Mouse (Mus musculus): ENCODE measurements at regions not wholly inside any gene's neighbourhood (a gene's known extent, or its start where the extent isn't known, plus 50 kb on each side); places are given as distances from the start of the nearest gene placed in this dataset.

DNA sequence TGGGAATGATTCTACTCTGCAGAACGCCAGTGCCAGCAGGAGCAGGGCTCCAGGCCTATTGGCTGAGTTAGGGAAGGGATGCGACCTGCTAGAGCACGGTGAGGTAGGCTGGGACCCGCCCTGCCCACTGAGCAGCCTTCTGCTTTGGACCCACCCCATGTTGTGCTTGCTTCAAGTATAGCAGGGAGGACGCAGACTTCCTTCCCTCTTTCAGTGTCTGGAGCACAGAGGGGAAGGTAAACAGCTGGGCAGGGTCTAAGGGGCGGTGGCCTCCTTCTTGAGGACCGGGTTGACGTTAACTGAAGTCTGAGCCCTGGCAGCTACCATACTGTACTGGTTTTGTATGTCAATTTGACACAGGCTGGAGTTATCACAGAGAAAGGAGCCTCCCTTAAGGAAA is 165.6 kb upstream of the A230072I06Rik start:
- TF ChIP-seq CTCF (IDR thresholded peaks at IDR 0.05; ENCODE audit: control insufficient read depth, insufficient read depth, low read length) (no peak), POLR2A (IDR thresholded peaks at IDR 0.05; ENCODE audit: borderline replicate concordance, control insufficient read depth, low read depth, low read length) (no peak)

Data from bone marrow, adult 2 months (tissue).